Mouse (Mus musculus): Measurements from ENCODE around the gene Cyp1b1.

DNA sequence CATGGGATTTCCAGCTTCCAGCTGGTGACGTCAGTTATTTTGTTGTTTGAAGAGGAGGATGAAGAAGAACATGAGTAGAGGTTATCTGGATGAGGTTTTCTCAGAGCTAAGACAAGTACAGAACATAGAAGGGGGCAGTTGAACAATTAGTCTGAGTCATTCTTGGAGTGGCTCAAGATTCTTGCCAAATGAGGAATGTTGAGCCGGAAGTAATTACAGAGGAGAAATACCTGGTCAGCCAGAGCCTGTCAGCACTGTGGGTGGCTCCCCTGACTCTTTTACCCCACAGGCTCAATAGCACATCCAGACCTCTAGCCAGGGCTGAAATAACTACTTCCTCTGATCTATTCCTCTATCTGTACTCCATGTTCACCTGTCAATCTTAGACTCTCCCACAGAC lies 44.0 kb downstream of the Cyp1b1 start:
- TF ChIP-seq CTCF (IDR thresholded peaks at IDR 0.05; ENCODE audit: extremely low read depth, insufficient read depth, insufficient read length, insufficient replicate concordance) (no peak), POLR2A (IDR thresholded peaks at IDR 0.05; ENCODE audit: low read depth, low read length) (no peak)
